Mouse (Mus musculus) CD4-positive naive resting alpha-beta T cell, adult 76 days (primary cell): Measurements from ENCODE around the gene Cox17. TPM values are rescaled to one million over a fixed set of nuclear protein-coding genes. Genes with fewer than 3 reads are reported as not detected.

ENCODE experiments used
- total RNA-seq: library from RNA; stranded (reverse); gene quantifications from one replicate; pipeline ENCODE4 v1.2.4, GENCODE M21; 2023

Gene Cox17
- 44.6 TPM for total RNA-seq

DNA sequence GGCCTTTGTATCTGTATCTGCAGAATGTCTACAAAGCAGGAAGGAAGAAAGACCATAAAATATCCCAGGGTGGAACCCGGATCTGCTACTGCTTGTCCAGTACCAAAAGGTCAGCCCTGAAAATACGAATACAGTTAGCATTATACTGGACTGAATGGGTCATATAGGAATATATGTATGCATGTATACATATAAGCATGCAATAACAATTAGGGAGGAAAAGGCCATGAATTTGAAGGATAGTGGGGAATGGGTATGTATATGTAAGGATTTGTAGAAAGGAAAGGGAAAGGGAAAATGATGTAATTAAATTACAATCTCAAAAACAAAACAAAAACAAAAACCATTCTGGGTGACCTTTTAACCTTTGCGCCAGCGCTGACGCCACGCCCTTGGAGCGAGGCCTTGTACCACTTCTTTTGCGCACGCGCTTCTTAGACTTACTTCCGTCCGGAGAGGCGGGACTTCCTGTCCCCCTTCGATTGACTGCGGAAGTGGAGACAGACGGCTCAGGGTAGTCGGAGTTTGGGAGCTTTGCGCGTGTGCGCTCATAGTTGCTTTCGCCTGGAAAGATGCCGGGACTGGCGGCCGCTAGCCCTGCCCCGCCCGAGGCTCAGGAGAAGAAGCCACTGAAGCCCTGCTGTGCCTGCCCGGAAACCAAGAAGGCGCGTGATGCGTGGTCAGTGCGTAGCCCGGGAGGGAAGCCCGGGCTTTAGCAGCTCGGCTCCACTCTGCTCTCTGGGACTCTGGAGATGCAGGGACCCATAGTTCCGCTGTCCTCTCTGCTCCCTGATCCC, at the start of gene Cox17, which contains the start of gene Gm21987:
Gene Cox17, plus strand, starts transcription at position 463 of the 797 bp plus-strand sequence.
Gene Gm21987, plus strand, starts transcription at position 512 of the 797 bp plus-strand sequence.

GRCm38 (mm10) chr16:38341396-38342324, 5.1 kb upstream of the Cox17 start, which contains the start of gene Maats1:
Gene Maats1, minus strand, starts transcription at chr16:38342143.

DNA sequence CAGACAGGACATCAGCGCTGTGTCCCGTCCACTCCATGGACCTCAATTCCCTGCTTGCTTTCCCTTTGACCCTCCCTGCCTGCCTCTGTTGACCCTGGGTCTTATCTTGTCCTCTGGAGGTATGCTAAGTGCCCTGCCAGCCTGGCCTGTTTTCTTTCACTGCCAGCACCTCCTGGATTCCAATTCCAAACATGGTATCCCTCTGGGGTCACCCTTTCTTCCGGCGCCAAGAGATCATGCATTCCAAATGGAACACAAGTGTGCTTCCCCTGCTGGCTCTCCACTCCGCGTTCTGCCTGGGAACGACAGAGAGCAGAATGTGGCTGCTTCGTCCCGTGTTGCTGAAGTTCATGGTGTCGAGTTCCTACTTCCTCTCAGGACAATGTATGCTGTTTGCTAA, 15.1 kb downstream of the Cox17 start, which contains the start of gene Popdc2:
Gene Popdc2, plus strand, starts transcription at position 277 of the 400 bp plus-strand sequence.

Other genes starting within 250 kb of the Cox17 start
- not detected for gene Nr1i2, start 52.2 kb upstream of the Cox17 start, total RNA-seq
- gene Maats1, start 4.8 kb upstream of the Cox17 start, total RNA-seq, result not detected
- not detected for gene Gm21987, start within 50 bp of the Cox17 start, total RNA-seq
- gene Popdc2, start 15.2 kb downstream of the Cox17 start, total RNA-seq, result not detected
- not detected for gene Pla1a, start 86.2 kb downstream of the Cox17 start, total RNA-seq
- gene Adprh, start 105.7 kb downstream of the Cox17 start, total RNA-seq, result 16.7 TPM
- 1.0 TPM for gene Cd80, start 108.6 kb downstream of the Cox17 start, total RNA-seq
- gene Timmdc1, start 175.7 kb downstream of the Cox17 start, total RNA-seq, result 13.2 TPM
- gene Poglut1, start 203.3 kb downstream of the Cox17 start, total RNA-seq, result 19.1 TPM
- 53.5 TPM for gene Tmem39a, start 211.7 kb downstream of the Cox17 start, total RNA-seq